Mouse (Mus musculus) forebrain, embryonic 16.5 days (tissue): ENCODE measurements at regions not wholly inside any gene's neighbourhood (a gene's known extent, or its start where the extent isn't known, plus 50 kb on each side); places are given as distances from the start of the nearest gene placed in this dataset.

Source experiments
- ATAC-seq: fragments of 200-750 bp; cut with Nextera tagmentation; 2 replicates; pipeline ENCODE4 v1.8.0; 2017; ENCODE audit warnings: mild to moderate bottlenecking, moderate library complexity
- H3K27ac ChIP-seq: fragments of 300-500 bp; sonication (generic); 2 replicates; pipeline ENCODE4 v1.5.1; 2014; ENCODE audit warnings: low read length, control low read depth
- H3K27me3 ChIP-seq: fragments of 300-500 bp; sonication (generic); replicated peaks from 2 replicates; pipeline ENCODE4 v1.6.1; 2014; ENCODE audit warnings: low read length; ENCODE audit not compliant: control insufficient read depth, insufficient read depth
- H3K36me3 ChIP-seq: fragments of 300-500 bp; sonication (generic); 2 replicates; pipeline ENCODE4 v1.6.1; 2014; ENCODE audit not compliant: control insufficient read depth, insufficient read depth
- H3K4me1 ChIP-seq: fragments of 300-500 bp; sonication (generic); replicated peaks from 2 replicates; pipeline ENCODE4 v1.6.1; 2014; ENCODE audit warnings: low read length; ENCODE audit not compliant: control insufficient read depth, insufficient read depth
- H3K4me2 ChIP-seq: fragments of 300-500 bp; sonication (generic); 2 replicates; pipeline ENCODE4 v1.6.1; 2014; ENCODE audit warnings: mild to moderate bottlenecking, low read length, control low read depth
- H3K4me3 ChIP-seq: fragments of 300-500 bp; sonication (generic); replicated peaks from 2 replicates; pipeline ENCODE4 v1.5.1; 2014; ENCODE audit warnings: mild to moderate bottlenecking, low read length, control low read depth
- H3K9ac ChIP-seq: fragments of 300-500 bp; sonication (generic); replicated peaks from 2 replicates; pipeline ENCODE4 v1.6.1; 2014; ENCODE audit warnings: low read depth, low read length, control low read depth
- H3K9me3 ChIP-seq: fragments of 300-500 bp; sonication (generic); 2 replicates; pipeline ENCODE4 v1.6.1; 2016; ENCODE audit warnings: low read length; ENCODE audit not compliant: control insufficient read depth
- WGBS: fragments of 180-500 bp; shearing (Covaris S2); extraction: QIAGEN DNeasy Blood & Tissue Kit; methylation state at CpG from one replicate; pipeline ENCODE4 v1.1.7; 2014; 5-methylcytosine and 5-hydroxymethylcytosine counted together

DNA sequence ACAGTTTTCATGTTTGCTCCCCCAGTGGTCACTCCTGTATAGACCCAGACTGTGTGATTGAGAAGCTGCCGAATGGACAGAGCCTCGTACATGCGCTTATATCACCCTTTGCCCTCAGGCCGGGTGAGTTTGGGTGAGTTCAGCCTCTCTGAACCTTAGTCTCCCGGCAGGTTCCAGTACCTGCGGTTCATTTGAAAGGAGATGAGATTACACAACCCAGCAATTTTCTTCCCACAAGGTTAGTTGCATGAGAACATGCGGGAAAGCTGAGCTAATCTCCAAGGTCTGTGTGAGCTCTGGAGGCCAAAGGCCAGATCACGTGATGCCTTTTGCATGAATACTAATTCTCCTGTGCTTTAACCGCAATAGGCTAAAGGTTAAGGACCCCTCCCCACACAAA is 378.1 kb upstream of the Tbx3 start:
- no peak for ATAC-seq
- Histone ChIP-seq H3K4me1 (peaks cover 5% of the 10 kb centered on the region), H3K36me3 (no peaks in the 10 kb centered on the region), H3K9me3 (no peaks in the 10 kb centered on the region), H3K27ac (no peak overlapping the region), H3K27me3 (no peaks in the 10 kb centered on the region; the same call in 1 of the 2 replicates), H3K9ac (no peak overlapping the region), H3K4me3 (no peak overlapping the region), H3K4me2 (no peak overlapping the region)
- 86% methylated on average over 9 of the region's 9 CpGs for WGBS

DNA sequence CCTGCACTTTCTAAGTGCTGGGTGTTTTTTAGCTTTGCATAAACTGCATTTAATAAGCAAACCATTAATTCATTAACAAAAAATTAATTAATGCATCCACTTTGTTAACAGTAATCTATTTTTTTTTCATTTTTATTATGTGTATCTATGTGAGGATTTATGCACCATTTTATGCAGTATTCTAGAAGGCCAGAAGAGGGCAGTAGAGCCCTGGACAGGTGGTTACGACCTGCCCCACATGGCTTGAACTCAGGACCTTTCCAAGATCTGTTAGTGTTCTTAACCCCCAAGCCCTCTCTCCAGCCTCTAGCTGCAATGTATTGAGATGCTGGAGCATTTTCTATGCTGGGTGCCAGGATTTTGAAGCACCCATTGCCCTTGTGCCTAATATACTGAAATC is 377.6 kb upstream of the Tbx3 start:
- Histone ChIP-seq H3K27me3 (no peaks in the 10 kb centered on the region; the same call in 1 of the 2 replicates), H3K27ac (no peak overlapping the region), H3K4me1 (peaks cover 5% of the 10 kb centered on the region), H3K4me3 (no peak overlapping the region), H3K4me2 (no peak overlapping the region), H3K9ac (no peak overlapping the region), H3K9me3 (no peaks in the 10 kb centered on the region), H3K36me3 (no peaks in the 10 kb centered on the region)
- WGBS = 84% methylated on average over 1 of the region's 1 CpGs
- no peak for ATAC-seq

- no peak overlapping the region for H3K4me2 ChIP-seq
- H3K4me3 ChIP-seq = no peak overlapping the region
- ATAC-seq = no peak
- H3K4me1 ChIP-seq = peaks cover 5% of the 10 kb centered on the region
- 59% methylated on average over 3 of the region's 3 CpGs for WGBS
- no peak overlapping the region for H3K9ac ChIP-seq
- peaks cover 2% of the 10 kb centered on the region; the same call in 1 of the 2 replicates for H3K27me3 ChIP-seq
- H3K9me3 ChIP-seq = no peaks in the 10 kb centered on the region
- H3K27ac ChIP-seq = no peak overlapping the region
- no peaks in the 10 kb centered on the region for H3K36me3 ChIP-seq
Measured at GRCm38 (mm10) chr5:119299311-119299710, 371.2 kb upstream of the Tbx3 start.

GRCm38 (mm10) chr5:119300106-119300505 is 370.4 kb upstream of the Tbx3 start:
- Histone ChIP-seq H3K27ac (no peak overlapping the region), H3K4me2 (no peak overlapping the region), H3K9ac (no peak overlapping the region), H3K27me3 (peaks cover 2% of the 10 kb centered on the region; the same call in 1 of the 2 replicates), H3K36me3 (no peaks in the 10 kb centered on the region), H3K4me1 (peaks cover 5% of the 10 kb centered on the region), H3K4me3 (no peak overlapping the region), H3K9me3 (no peaks in the 10 kb centered on the region)
- no peak for ATAC-seq
- 23% methylated on average over 7 of the region's 7 CpGs for WGBS

- no peak for ATAC-seq
- 0 out of 2 replicates have a peak, but pooled peaks cover 2% of the 10 kb centered on the region for H3K9me3 ChIP-seq
- H3K27me3 ChIP-seq = 0 out of 2 replicates have a peak, but pooled peaks cover 2% of the 10 kb centered on the region
- H3K4me1 ChIP-seq = no peaks in the 10 kb centered on the region; the same call in 1 of the 2 replicates
- H3K36me3 ChIP-seq = no peaks in the 10 kb centered on the region
- no peak overlapping the region for H3K4me3 ChIP-seq
- H3K4me2 ChIP-seq = no peak overlapping the region
- H3K9ac ChIP-seq = no peak overlapping the region
- H3K27ac ChIP-seq = no peak overlapping the region
- WGBS = 45% methylated on average over 5 of the region's 5 CpGs
Measured at GRCm38 (mm10) chr5:119301539-119301938, 368.9 kb upstream of the Tbx3 start.

GRCm38 (mm10) chr5:119304721-119305120 is 365.7 kb upstream of the Tbx3 start:
- no peaks in the 10 kb centered on the region; the same call in 1 of the 2 replicates for H3K4me1 ChIP-seq
- no peak overlapping the region for H3K9ac ChIP-seq
- 17% methylated on average over 5 of the region's 5 CpGs for WGBS
- no peak overlapping the region for H3K27ac ChIP-seq
- no peak overlapping the region for H3K4me3 ChIP-seq
- 0 out of 2 replicates have a peak, but pooled peaks cover 2% of the 10 kb centered on the region for H3K9me3 ChIP-seq
- no peaks in the 10 kb centered on the region for H3K36me3 ChIP-seq
- H3K27me3 ChIP-seq = no peaks in the 10 kb centered on the region
- ATAC-seq = no peak
- H3K4me2 ChIP-seq = no peak overlapping the region

DNA sequence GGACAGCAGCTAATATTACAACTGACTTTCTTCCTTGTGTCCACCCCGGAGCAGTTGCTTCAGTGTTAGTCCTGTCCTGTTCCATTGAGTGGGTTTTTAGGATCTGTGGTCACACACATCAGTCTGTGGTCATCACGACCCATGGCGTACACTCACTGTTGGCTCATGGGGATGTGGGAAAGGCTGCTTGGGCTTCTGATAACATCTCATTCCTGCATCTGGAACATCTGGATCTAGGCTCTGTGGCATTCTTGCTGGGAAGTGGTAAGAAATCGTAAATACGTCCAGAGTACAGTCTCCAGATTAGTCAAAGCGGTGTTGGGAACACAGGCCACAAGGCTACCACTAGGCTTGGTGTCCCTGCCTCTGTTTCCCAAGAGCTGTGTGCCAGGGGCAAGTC is 362.7 kb upstream of the Tbx3 start:
- Histone ChIP-seq H3K36me3 (no peaks in the 10 kb centered on the region), H3K27ac (no peak overlapping the region), H3K4me3 (no peak overlapping the region), H3K9me3 (0 out of 2 replicates have a peak, but pooled peaks cover 2% of the 10 kb centered on the region), H3K4me2 (no peak overlapping the region), H3K4me1 (no peaks in the 10 kb centered on the region), H3K9ac (no peak overlapping the region), H3K27me3 (no peaks in the 10 kb centered on the region)
- 95% methylated on average over 6 of the region's 6 CpGs for WGBS
- ATAC-seq = no peak

DNA sequence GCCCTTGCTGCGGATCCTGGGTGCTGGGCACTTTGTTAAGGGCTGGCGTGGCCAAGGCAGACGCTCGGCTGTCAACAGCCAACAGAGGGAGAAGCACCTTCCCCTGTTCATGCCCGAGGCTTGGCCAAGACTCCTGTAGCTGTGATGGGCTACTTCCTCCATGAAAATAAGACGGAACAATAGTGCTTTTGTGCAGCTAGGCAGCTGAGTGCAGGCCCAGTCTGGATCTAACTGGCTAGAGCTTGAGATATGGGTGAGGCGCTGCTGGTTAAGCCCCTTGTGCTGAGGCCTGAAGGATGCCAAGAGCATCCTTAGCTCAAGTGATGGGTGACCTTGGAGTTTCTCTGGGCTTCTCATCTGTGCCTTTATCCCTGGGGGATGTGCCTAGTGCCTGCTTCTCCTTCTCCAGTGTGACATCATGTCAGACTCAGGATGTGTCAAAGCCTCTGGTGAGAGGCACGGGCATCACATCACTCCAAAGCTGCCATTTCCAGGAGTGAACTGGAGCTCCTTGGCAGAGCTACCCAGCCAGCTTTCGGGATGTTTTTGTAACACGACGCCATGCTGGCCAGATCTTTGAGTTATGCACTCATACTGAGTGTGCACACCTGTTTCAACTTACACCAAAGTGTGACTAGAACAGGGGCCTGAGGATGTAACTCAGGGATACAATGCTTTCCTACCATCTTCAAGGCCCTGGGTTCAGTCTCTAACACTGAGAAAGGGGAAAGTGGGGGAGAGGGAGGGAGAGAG is 360.1 kb upstream of the Tbx3 start:
- H3K4me1 ChIP-seq = no peaks in the 10 kb centered on the region
- H3K4me2 ChIP-seq = no peak overlapping the region
- 59% methylated on average over 11 of the region's 11 CpGs for WGBS
- no peak for ATAC-seq
- no peaks in the 10 kb centered on the region for H3K36me3 ChIP-seq
- no peaks in the 10 kb centered on the region for H3K27me3 ChIP-seq
- H3K9me3 ChIP-seq = 0 out of 2 replicates have a peak, but pooled peaks cover 2% of the 10 kb centered on the region
- H3K27ac ChIP-seq = no peak overlapping the region
- no peak overlapping the region for H3K9ac ChIP-seq
- no peak overlapping the region for H3K4me3 ChIP-seq

GRCm38 (mm10) chr5:119312808-119313207 is 357.7 kb upstream of the Tbx3 start:
- Histone ChIP-seq H3K9me3 (no peaks in the 10 kb centered on the region), H3K4me2 (no peak overlapping the region), H3K27ac (no peak overlapping the region), H3K4me1 (no peaks in the 10 kb centered on the region), H3K36me3 (no peaks in the 10 kb centered on the region), H3K4me3 (no peak overlapping the region), H3K27me3 (no peaks in the 10 kb centered on the region), H3K9ac (no peak overlapping the region)
- no peak for ATAC-seq
- 85% methylated on average over 14 of the region's 14 CpGs for WGBS
